Mouse (Mus musculus) 416B (cell line): ENCODE data around the gene Pik3ap1.

Experiments
- DNase-seq: peaks from one replicate; pipeline ENCODE4 v3.0.0; 2011; ENCODE audit warnings: low read depth

Pik3ap1 gene

DNA sequence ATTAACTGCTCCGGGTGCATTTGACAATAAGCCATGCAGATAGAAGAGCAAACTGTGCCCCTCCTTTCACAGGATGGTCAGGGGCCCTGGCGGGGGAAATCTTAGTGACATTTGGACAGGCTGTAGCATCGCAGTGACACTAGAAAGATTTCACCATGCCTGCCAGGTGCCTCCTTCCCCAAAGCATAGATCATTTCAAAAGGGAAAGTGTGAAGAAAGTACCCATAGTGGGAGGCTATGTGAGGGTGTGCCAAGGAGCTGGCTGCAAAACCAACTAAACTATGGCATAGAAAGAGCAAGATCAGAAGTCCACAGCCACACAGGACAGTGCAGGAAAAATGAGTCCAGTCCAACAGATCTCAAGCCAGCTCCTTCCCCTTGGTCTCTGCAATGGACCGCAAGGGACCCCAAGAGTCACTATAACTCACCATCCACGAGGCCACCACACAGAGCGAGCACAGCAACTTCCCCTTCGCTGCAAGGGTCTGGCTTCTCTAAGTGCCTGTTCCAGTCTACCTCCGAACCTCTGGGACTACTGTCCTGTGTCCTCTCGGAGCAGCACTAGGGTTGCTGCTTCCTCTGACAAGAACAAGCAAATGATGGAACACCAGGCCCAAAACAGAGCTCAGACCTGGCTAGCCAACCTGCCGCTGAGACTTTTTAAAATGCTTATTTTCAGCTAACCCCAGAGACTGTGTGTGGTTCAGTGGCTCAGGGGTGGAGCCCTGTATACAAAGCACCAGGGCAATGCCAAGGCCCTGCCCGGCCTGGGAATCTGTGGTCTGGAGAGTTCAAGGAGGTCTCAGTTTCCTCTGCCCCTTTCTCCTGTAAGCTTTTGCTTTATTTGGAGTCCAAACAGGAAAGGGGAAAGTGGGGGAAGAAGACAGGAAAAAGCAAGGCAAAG is 15.1 kb downstream of the Pik3ap1 start:
- DNase-seq = no peak

DNA sequence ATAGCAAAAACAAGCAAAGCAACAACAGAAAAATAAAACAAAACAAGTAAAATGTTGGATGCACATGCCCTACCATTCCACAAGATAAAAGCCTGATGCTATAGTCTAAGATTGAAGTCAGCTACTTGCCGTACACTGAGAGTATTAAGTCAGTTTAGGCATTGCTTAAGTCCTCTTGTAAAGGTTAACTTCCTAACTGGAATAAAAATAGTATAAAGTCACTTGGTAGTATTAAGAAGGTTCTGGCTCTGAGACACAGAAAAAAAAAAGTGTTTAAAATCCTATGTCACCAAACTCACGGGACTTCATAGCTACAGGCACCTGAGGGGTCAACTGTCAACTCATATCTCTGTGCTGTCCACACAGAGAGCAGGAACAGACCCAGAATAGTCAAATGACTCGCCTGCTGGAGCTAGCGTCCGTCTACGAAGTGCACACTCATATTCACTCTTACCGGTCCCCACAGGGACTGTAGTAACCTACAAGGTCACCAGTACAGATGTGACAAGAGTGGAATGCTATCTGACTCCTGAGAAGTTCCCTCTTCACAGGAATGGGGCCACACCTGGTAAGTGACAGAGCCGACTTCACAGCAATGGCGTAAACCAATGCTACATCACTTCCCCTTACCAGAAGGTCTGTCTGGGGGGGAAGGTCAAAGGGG is 17.9 kb downstream of the Pik3ap1 start:
- no peak for DNase-seq

DNA sequence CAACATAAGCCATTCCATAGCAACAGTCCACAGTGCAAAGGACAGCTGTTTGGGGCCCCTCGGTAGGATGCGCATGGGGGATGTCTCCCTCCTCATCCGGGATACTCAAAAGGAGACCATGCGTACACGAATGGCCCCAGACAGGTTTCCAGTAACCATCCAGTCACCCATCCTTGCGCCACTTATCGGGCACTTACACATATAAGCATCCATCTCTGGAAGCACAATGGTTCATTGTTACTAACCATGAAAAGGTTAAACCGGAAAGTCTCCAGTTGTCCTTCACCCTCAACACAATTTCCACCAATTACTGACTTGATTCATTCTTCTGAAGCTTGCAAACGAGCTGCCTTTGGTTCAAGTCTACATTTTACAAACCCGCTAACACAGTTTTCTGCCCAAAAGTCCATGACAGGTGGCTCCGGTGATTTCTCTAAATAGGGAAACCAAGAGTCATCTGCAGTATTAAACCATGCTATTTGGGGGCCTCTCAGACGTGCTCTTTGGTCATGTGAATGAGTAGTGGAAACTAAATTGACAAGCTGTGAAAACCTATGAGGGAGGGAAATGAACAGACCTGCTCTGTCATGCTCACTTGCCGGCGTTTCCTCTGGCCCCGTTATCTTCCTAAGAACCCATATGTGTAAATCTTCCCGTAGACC is 18.6 kb downstream of the Pik3ap1 start:
- no peak for DNase-seq

DNA sequence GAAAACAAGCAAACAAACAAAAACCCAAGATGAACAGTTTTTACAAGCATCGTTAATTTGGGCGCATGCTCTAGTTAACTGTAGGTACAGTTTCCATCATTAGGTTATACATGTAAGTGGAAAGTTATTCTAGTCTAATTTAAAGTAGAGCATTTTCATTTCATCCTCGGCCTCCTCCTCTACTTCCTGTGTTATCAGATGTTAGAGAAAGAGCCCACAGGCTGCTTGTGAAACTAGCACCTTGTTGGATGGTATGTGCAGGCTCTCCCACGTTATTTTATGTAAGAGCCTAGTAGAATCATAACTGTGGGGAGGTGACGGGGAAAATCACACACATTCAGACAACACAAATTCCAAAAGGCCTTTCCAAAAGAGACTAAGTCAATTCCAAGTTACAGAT is 19.3 kb downstream of the Pik3ap1 start:
- DNase-seq = no peak

DNA sequence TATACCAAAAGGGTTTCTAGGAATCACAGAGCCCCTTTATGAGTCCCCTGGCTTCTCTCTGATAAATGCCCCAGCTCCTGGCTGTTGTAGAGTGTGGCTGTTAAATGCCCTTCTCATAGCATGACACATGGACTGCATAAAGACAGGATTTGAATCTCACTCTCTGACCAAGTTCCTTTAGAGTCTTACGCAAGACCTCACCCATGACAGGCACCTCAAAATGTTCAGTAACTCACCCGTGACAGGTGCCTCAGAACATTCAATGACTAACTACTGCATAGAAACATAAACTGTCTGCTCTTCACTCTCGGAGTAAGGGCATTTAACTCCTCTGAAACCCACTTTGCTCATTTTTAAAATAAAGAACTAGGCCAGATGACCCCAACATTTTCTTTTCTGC is 20.4 kb downstream of the Pik3ap1 start:
- DNase-seq = peak; percentile 57

DNA sequence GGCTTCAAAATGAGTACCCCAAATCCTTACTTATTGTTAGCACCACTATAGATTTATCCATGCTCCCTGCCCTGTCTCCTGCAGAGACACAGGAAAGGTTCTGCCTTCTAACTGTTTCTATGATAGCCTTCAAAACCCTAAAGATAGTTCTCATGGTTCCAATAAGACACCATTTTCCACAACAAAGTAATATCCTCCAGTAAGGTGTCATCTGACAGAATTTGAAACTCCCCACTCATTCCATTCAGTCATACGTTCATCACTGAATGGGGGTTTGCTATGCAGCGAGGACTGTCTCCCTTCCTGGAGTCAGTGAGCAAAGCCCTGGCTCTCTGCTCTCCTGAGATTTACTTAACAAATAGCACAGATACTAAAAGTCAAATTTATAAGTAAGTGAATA is 21.9 kb downstream of the Pik3ap1 start:
- DNase-seq = no peak

DNA sequence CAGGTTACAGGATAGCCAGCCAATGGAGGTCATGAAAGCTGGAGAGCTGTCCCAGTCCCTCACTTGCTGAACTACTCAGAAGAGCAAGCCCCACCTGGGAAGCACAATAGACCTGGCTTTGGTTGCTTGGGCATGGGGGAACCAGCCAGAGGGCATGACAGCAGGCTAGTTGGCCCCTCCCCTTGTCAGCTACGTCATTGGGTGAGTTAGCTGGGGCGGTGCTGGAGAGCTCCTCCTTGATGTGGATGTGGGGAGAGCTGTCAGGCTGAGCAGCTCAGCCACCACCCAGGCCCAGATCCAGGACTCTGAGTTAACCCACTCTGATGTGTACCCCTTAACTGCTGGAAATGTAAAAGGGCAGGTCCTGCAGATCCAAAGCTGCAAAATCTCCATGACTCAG is 24.4 kb downstream of the Pik3ap1 start:
- DNase-seq = peak; percentile 26

DNA sequence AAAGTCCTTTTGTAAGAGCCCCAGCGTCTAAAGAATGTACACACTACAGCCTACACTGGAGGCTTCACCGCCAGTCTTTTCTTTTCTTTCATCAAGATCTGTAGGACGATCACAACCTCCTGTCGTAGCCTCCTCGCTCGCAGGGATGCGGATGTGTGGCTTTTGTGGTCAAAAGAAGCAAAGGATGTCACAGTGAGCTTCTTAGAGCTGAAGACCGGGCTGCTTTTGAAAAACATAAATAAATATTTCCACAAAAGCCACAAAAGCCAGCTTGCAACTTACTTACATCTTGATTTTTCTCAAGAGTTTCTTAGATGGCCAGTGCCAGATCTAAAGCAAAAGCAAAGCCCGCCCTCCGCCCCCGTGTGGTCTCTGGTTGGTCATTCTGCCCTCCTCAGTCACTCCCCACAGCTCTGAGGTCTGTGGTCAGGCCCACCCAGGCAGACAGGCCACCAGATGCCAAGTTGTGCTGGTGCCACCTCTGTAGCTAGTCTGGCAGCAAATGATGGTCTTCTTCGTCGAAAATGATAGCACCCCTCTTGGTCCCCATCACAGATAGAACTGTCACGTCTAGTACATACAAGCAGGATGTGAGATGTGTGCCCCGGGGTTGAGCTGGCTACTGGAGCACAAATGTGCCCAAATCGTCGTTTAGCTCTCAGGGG is 30.5 kb downstream of the Pik3ap1 start:
- DNase-seq = peak; percentile 72

DNA sequence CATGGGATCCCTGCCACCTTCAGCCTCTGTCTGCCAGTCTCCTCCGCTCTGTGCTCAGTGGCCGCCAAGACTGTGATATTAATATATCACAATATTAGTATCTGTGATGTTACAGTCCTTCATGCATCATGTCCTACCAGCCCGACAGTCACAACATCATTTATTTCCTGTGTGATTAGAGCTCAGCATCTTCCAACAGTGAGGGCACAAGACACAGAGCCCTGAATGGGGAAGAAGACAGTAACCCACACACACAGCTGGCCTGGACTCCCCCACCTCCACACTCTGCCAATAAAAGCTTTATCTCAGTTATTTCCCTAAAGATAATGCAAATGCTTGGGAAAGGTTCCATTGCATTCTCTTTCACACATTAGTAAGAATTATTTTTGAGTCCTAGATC is 35.3 kb downstream of the Pik3ap1 start:
- no peak for DNase-seq

DNA sequence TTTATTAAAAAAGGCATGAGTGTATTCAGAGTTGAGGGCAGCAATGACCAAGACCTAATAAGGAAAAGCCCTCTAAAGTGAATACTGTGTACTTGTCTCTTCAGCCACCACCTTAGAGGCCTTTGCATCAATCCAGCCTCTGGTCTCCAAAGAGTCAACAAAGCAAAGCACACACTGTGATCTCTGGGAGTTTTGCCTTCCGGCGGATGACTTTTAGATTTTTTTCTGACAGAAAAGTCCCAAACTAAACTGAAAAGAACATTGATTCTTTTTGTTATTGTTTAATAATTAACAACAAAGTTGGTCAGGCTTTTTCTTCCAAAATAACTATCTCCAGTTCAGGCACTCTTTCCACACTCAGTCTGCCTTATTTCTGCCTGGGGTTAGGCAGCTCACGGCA is 36.7 kb downstream of the Pik3ap1 start:
- no peak for DNase-seq

DNA sequence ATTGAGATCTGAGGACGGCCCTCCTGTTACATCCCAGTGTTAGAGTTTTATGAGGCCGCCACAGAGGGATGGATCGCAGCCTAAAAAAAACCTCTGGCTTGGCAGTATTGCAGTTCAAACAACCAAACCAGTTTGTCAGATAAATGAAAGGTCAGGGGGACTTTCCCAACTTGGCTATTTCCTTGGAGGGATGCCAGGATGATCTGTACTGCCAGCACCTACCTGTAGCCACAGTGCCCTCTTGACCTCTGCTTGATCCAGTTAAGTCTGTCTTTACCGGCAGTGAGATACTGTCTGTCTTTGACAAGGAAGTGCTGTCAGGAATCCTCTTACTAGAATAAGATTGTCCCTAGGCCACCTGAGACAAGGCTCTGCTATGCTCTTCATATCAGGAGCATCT is 37.6 kb downstream of the Pik3ap1 start:
- DNase-seq = no peak

DNA sequence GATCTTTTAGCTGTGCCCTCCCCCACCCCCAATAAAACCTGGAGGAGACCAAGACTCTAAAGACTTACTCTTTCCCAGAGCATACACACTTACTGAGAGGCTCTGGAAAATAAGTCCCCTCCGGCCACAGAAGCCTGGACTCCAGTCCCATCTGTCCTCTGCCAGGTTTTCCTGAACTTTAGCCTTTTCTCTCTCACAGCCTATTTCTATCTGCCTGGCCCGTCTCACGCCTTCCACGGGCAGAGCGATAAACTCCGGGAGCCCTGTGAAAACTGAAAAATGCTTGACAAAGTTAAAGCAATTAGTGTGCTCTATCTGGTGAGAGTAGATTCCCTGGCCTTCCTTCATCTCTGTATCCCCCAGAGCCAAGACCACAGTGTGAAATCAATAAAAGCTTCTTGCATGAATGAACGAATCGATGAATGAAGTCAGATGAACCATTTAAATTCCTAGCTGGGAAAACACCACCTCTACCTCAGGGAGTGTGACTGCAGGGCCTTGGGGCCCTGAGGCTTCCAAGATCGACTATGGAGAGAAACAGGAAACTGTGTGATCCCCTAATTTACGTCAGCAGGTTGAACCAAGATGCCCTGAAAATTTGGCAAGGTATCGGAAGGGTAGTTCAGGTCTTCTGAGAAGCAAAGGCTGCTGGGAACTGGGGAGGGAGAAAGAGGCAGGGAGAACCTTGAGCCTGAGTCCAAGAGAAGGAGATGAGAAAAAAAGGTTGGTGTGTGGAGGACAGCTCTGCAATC is 38.6 kb downstream of the Pik3ap1 start:
- no peak for DNase-seq

DNA sequence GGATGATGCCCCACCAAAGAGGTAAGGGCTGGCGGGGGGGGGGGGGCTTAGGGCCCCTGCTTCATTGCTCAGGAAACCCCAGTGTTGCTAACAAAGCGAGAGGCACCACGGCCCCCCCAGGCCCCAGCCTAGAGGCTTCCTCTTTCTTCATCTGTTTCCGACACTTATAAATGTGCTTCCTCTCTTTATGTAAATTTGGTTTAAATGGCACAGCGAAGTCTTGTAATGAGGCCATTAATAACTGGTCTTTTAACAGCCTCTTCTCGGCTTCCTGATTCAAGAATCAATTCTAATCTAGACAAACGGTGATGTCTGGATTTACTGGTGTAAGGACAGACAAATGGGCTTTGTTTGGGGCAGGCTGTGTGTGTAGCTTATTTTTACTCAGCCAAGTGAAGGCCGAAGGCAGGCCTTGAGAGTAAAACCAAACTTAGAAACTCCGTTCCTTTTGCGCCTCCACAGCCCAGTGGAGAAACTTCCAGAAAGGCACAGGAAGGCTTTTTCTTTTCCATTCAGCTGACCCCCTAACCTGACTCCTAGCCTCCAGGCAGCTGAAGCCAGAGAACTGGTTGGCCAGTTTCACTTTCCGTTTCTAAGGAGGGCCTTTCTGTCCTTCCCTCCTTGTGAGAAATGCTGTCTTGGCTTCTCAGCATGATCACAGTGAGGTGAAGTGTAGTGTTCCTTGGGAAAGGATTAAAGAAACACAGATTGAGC is 39.7 kb downstream of the Pik3ap1 start:
- peak; percentile 91 for DNase-seq

DNA sequence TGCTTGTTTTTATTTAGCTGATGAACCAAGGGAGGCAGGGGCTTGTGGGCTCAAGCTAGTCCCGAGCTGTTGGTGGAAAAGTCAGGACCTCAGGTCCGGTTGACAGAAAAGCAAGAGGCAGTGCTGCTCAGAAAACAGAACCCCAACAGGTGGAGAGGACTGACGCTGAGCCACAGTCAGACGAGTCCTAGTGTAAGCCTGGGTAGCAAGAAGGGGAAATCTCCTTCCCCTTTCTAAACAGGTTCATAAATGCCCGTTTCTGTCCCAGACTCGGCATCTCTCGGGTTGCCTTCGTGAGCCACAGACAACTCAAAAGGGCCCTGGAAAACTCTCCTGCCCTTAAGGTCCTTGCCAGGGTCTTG is 40.3 kb downstream of the Pik3ap1 start:
- no peak for DNase-seq

DNA sequence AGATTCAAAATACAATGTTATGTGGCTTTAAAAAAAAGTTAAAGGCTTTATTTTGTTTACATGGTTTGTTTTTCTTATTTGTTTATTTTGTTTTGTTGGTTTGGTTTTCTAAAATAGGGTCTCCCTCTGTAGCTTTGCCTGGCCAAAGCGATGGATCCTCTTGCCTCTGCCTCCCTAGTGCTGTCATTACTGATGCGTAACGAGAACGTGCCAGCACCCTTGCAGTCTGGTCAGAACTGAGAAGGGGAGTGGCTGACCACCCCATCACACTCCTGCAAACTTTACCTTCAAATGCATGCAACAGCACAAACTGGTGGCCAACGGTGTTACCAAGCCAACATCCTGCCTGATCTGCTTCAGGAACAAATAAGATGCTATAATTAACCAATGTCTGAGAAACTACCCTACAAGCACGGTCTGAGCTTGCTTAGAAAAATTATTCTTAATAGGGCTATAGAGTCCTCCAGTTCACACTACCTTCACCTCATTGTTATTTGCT is 42.3 kb downstream of the Pik3ap1 start:
- no peak for DNase-seq

DNA sequence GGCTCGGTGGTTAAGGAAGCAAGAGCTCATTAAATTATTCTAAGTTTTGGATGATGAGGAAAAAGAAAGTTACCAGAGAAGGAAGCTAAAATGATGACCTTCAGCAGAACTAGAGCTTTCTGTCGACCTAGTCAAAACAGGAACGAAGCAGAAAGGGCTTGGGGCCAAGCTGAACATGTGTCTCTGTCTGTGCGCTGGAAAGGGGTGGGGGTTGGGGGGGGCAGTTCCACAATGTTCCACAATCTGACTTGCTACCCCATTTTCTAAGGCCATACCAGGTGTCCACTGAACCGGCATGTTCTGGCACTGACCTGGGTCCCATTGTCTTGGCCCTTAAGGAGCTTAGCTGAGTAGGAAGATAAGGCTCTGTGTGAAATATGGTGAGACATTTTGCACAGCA is 43.2 kb downstream of the Pik3ap1 start:
- peak; percentile 16 for DNase-seq

DNA sequence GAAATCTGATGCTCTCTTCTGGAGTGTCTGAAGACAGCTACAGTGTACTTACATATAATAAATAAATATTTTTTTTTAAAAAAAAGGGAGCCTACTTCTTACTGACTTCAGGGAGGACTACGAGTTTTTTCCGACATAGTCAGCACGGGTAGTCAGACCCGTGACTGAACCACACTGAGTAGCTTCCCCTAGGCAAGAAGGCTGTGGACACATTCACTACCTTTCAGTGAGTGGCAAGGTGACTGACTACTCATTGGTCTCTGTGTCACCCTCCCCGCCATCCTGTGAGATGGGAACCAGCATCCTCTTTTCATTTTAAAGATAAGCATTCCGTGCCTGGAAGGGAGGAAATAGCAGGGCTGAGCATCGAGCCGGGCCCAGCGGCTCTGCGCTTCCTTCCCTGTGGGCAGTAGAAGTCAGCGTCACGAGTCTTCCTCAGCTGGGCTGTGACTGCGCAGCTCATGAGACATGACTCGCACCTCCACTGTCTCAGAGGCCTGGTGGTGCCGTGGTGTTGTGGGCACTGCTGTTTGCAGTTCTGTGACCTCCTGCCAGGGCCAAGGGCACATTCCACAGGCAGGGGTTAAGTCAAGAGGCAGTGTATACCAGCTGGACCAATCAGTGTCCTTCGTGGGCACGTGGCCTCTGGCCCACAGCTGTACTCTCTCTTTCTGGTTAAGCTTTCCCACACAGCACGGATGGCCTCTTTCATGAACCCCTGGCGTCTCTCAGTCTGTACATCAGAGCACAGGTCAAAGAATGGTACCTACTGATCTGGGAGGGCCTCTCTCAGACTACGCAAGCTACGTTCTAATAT is 45.7 kb downstream of the Pik3ap1 start:
- DNase-seq = peak; percentile 92

DNA sequence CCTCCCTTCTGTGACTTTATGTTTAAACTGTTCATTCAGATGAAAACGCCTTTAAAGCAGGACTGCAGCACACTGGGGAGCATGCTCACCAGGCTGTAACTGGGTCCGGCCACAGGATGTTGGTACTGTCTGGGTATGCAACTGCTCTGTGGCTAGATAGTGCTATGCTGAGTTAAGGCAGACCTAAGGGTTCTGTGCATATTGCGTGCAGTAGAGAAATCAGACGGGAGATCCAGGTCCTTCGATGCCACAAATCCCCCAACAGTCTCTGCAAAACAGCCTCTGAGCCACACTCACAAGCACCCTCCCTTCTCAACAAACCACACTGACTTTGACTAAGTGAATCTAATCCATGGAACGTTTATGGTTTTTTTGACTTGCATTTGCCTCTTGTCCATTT is 46.5 kb downstream of the Pik3ap1 start:
- DNase-seq = peak; percentile 74

DNA sequence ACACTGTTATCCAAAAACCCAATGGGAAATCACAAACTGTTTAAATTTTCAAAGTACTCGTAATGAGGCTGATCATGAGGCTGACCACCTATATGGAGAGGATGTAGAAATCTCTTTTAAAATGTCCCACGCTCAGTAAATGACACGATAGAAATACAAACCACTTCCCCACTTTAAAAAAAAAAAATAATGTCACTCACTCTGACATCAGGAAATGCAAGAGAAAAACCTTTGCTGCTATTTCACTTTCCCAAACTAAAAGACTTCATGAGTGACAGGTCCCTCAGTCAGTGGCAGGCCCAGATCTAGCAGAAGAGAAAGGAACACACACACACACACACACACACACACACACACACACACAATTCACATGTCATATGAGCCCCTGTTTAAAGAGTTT is 49.2 kb downstream of the Pik3ap1 start:
- DNase-seq = peak; percentile 63

DNA sequence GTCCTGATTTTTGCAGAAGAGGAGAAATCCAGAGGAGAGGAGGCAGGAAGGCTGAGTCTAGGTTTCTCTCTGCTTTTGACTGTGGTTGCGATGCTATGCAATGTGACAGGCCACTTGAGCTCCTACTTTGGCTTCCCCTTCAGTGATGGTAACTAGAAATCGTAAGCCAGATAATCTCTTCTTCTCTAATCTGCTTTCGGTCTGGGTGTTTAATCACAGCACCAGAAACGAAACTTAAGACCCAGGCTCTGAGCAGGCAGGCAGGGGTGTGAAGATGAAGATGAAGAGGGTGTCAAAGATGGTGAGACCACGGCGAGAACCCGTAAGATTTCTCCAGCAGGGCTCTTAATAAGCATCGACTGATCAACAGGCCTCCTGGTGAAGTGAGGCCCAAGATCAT is 51.9 kb downstream of the Pik3ap1 start:
- DNase-seq = no peak
